Mouse (Mus musculus): ENCODE results near the gene Gm21969.

DNA sequence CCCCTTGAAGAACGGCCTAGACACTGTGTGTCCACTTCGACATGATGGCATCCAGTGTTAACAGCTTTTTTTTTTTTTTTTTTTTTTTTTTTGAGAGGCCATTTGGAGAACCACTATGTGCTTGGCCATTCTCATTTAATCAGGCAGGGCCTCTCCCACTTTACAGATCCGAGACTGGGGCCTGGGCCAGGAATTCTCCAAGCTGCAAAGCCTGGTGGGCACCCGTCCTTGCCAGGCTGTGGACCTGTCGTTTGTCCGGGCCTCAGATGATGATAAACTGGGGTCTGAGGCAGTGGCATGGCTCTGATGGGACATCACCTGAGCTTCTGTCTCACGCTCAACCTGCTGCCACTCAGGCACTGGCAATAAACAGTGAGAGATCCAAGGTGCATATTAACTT, 10.1 kb upstream of the Gm21969 start:
- TF ChIP-seq MAFK (IDR thresholded peaks at IDR 0.05; ENCODE audit: insufficient read depth, low read depth, low read length): no peak
- no peak for TF ChIP-seq ZC3H11A (IDR thresholded peaks at IDR 0.05; ENCODE audit: borderline replicate concordance, low read depth, low read length)
- TF ChIP-seq CHD2 (IDR thresholded peaks at IDR 0.05; ENCODE audit: low read depth, low read length): no peak
